Mouse (Mus musculus): ENCODE measurements around the gene Patz1. TPM values are rescaled to one million over a fixed set of nuclear protein-coding genes. Genes with fewer than 3 reads are reported as not detected.

The Patz1 gene
- polyA plus RNA-seq, 1 experiment from 2014 or later: 41.2 TPM

DNA sequence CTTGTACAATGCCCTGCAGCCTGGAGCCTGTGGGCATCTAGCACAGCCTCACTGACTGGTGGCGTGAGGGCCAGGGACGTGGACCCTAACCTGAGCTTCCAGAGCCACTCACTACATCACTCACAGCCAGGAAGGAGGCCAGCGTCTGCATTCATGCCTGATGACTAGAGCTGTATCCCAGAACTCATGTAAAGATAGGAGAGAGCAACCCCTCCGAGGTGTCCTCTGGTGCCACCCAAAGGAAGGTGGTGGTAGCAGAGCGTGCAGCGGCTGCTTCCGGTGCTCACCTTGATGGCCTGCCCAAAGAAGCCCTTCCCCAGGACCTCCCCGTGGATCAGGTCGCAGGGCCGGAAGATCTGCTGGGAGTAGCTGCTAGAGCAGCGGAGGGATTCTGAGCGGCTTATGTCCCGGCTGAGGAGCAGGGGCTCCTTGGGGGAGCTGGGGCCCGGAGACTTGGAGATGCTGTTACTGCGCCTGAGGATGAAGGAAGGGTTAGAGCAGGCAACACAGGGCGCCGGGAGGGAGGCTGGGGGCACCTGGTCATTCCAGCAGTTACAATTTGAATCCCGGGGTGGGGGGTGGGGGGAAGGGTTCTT lies 64.4 kb downstream of the Patz1 start:
- ATAC-seq (ENCODE audit: low read depth): no peak
- 54% methylated on average over 18 of the region's 18 CpGs for WGBS
- Histone ChIP-seq H3K27ac (ENCODE audit: low read length) (no peak overlapping the region), H3K4me3 (ENCODE audit: low read length) (no peak overlapping the region), H3K4me1 (replicated peaks; ENCODE audit: control insufficient read depth, insufficient read depth, low read length) (peaks cover 10% of the 10 kb centered on the region), H3K36me3 (ENCODE audit: control insufficient read depth, insufficient read depth, low read length) (peaks cover 47% of the 10 kb centered on the region), H3K9ac (ENCODE audit: low read length) (no peak overlapping the region), H3K9me3 (ENCODE audit: control insufficient read depth, low read length) (no peaks in the 10 kb centered on the region), H3K27me3 (ENCODE audit: control insufficient read depth, insufficient read depth, low read depth, low read length) (no peaks in the 10 kb centered on the region), H3K4me2 (ENCODE audit: low read depth, low read length) (no peak overlapping the region)

Other genes with a start within 250 kb of the Patz1 start
- gene Sfi1, start 95.4 kb upstream of the Patz1 start, polyA plus RNA-seq (2015; fragmentation: Nextera tagmentation; extraction: Ambion mirVana): 13.7 and 15.8 TPM in 2 replicates
- 34.8 and 37.5 TPM in 2 replicates for gene Eif4enif1, start 86.5 kb upstream of the Patz1 start, polyA plus RNA-seq (2015; fragmentation: Nextera tagmentation; extraction: Ambion mirVana)
- 232 TPM in 2 replicates for gene Drg1, start 22.5 kb upstream of the Patz1 start, polyA plus RNA-seq (2015; fragmentation: Nextera tagmentation; extraction: Ambion mirVana)
- gene Pik3ip1, start 41.5 kb downstream of the Patz1 start, polyA plus RNA-seq (2015; fragmentation: Nextera tagmentation; extraction: Ambion mirVana): 11.8 and 12.0 TPM in 2 replicates
- gene Limk2, start 120.3 kb downstream of the Patz1 start, polyA plus RNA-seq (2015; fragmentation: Nextera tagmentation; extraction: Ambion mirVana): 53.1 and 54.5 TPM in 2 replicates
- 31.2 and 32.8 TPM in 2 replicates for gene Rnf185, start 163.5 kb downstream of the Patz1 start, polyA plus RNA-seq (2015; fragmentation: Nextera tagmentation; extraction: Ambion mirVana)
- 0.38 and 0.52 TPM in 2 replicates for gene Pla2g3, start 199.4 kb downstream of the Patz1 start, polyA plus RNA-seq (2015; fragmentation: Nextera tagmentation; extraction: Ambion mirVana)
- gene Inpp5j, start 215.9 kb downstream of the Patz1 start, polyA plus RNA-seq (2015; fragmentation: Nextera tagmentation; extraction: Ambion mirVana): 1.6 and 1.7 TPM in 2 replicates
- gene Selenom, start 225.8 kb downstream of the Patz1 start, polyA plus RNA-seq (2015; fragmentation: Nextera tagmentation; extraction: Ambion mirVana): 110 and 116 TPM in 2 replicates